Mouse (Mus musculus) hindbrain, embryonic 16.5 days (tissue): ENCODE measurements around the gene Masp2. TPM values are rescaled to one million over a fixed set of nuclear protein-coding genes. Genes with fewer than 3 reads are reported as not detected.
A peak's percentile ranks its signal among the peaks of the same experiment; 100 is the strongest.

ENCODE experiments used
- ATAC-seq: fragments of 200-750 bp; cut with Nextera tagmentation; 2 replicates; pipeline ENCODE4 v1.8.0; 2017; ENCODE audit warnings: moderate TSS enrichment, moderate library complexity
- H3K27ac ChIP-seq: fragments of 300-500 bp; sonication (generic); 2 replicates; pipeline ENCODE4 v1.5.1; 2014; ENCODE audit warnings: low read depth, mild to moderate bottlenecking, control low read depth, low read length, moderate library complexity
- H3K27me3 ChIP-seq: fragments of 300-500 bp; sonication (generic); replicated peaks from 2 replicates; pipeline ENCODE4 v1.6.1; 2014; ENCODE audit warnings: low read length; ENCODE audit not compliant: control insufficient read depth, insufficient read depth
- H3K36me3 ChIP-seq: fragments of 300-500 bp; sonication (generic); 2 replicates; pipeline ENCODE4 v1.6.1; 2014; ENCODE audit warnings: mild to moderate bottlenecking, low read length, moderate library complexity, mixed read lengths; ENCODE audit not compliant: control insufficient read depth, insufficient read depth
- H3K4me1 ChIP-seq: fragments of 300-500 bp; sonication (generic); 2 replicates; pipeline ENCODE4 v1.6.1; 2014; ENCODE audit warnings: low read depth, low read length; ENCODE audit not compliant: control insufficient read depth, insufficient read depth
- H3K4me2 ChIP-seq: fragments of 300-500 bp; sonication (generic); 2 replicates; pipeline ENCODE4 v1.6.1; 2014; ENCODE audit warnings: mild to moderate bottlenecking, low read length, control low read depth, moderate library complexity
- H3K4me3 ChIP-seq: fragments of 300-500 bp; sonication (generic); 2 replicates; pipeline ENCODE4 v1.5.1; 2014; ENCODE audit warnings: mild to moderate bottlenecking, low read length, control low read depth, moderate library complexity
- H3K9ac ChIP-seq: fragments of 300-500 bp; sonication (generic); 2 replicates; pipeline ENCODE4 v1.6.1; 2014; ENCODE audit warnings: low read depth, mild to moderate bottlenecking, control low read depth, low read length, moderate library complexity
- H3K9me3 ChIP-seq: fragments of 300-500 bp; sonication (generic); 2 replicates; pipeline ENCODE4 v1.6.1; 2014; ENCODE audit warnings: mild to moderate bottlenecking, low read length, moderate library complexity; ENCODE audit not compliant: control insufficient read depth
- WGBS: fragments of 180-500 bp; shearing (Covaris S2); extraction: QIAGEN DNeasy Blood & Tissue Kit; methylation state at CpG from one replicate; pipeline ENCODE4 v1.1.7; 2014; 5-methylcytosine and 5-hydroxymethylcytosine counted together
- polyA plus RNA-seq: library from polyadenylated mRNA; unstranded; fragments of >200 nt; fragmentation: Nextera tagmentation; extraction: Ambion mirVana; gene quantifications from 2 replicates; pipeline ENCODE4 v1.2.1, GENCODE M21; 2015

Masp2 gene
- polyA plus RNA-seq, 1 experiment from 2014 or later: 0.95 TPM

DNA sequence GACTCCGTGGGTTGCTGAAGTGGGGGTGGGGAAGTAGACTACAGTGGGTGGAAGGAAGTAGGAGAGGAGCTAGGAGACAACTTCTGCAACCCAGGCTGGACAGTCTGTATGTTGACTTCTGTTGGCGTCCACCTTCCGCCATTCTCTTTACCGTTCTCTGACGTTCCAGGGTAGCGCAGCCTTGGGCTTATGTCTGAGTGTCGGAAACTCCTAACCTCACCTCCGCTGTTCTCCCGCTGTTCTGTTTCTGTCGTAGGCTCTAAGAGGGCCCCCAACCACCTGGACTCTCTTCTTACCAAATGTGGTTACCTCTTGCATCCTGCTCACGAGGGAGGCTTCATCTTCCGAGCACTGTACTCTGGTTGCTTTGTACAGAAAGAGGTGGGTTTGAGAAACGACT lies 55.4 kb downstream of the Masp2 start:
- Histone ChIP-seq H3K4me3 (no peak overlapping the region), H3K9ac (no peak overlapping the region), H3K4me2 (no peak overlapping the region), H3K27me3 (no peaks in the 10 kb centered on the region), H3K9me3 (no peaks in the 10 kb centered on the region), H3K36me3 (no peaks in the 10 kb centered on the region), H3K27ac (no peak overlapping the region), H3K4me1 (peaks cover 4% of the 10 kb centered on the region; the same call in 1 of the 2 replicates)
- WGBS: 87% methylated on average over 13 of the region's 13 CpGs
- no peak for ATAC-seq

DNA sequence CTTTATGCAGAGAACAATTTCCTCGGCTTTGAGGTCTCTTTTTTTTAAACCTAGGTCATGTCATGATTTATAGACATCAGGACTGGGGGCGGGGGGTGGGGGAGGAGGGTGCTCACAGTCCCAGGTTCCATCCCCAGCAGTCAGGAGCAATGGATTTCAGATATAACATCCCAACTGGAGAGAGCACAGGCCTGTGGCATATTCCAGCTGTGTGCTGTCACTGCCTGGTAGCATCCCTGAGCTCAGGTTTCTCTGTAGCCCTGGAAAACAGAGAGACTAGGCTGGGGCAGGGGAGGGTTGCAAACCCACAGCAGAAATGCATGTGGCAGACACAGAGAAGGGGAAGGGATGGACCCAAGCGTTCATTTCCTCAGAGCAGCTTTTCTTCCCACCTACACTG lies 57.8 kb downstream of the Masp2 start:
- no peaks in the 10 kb centered on the region for H3K27me3 ChIP-seq
- ATAC-seq: no peak
- H3K9ac ChIP-seq: no peak overlapping the region
- H3K4me1 ChIP-seq: peaks cover 4% of the 10 kb centered on the region; the same call in 1 of the 2 replicates
- no peak overlapping the region for H3K4me3 ChIP-seq
- no peaks in the 10 kb centered on the region for H3K9me3 ChIP-seq
- no peak overlapping the region for H3K4me2 ChIP-seq
- no peak overlapping the region for H3K27ac ChIP-seq
- no peaks in the 10 kb centered on the region for H3K36me3 ChIP-seq
- WGBS: 50% methylated on average over 3 of the region's 3 CpGs

DNA sequence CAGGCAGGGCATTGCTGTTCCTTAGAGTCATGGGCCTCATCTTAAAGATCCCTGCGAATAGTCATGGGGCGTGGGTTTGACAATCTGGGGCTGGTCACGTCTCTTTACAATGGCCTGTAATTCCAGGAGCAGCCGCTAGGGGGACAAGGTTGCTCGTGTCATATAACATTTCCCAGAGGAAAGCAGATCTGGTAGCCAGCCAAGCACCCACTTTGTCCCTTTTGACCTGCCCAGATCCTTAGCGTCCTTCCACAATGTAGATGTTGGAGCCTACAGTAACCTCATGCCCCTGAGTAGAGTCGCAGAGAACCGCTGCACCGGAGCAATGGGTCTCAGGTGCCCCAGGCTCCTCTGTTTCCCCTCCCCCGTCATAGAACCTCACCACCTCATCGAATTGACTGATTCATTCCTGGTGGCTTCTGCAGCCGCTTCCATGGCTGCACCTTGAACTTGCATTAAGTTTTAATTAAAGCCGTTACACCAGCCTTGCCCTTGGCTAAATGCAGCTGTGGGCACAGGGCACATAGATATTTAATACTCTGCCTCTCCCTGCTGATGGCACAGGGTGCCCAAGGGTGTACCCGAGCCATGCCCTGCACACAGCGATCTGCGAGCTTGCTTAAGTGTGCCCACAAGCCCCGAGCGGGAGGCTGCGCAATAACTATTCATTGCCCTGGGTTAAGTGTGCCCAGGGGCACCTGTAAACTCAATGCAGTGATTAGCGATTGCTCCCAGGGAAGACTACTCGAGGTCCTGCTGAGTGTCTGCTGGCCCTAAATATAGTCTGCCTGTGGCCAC lies 60.0 kb downstream of the Masp2 start:
- Histone ChIP-seq H3K4me1 (peaks cover 4% of the 10 kb centered on the region; the same call in 1 of the 2 replicates), H3K27me3 (no peaks in the 10 kb centered on the region), H3K36me3 (no peaks in the 10 kb centered on the region), H3K27ac (no peak overlapping the region), H3K4me3 (no peak overlapping the region), H3K4me2 (peak overlapping the region; percentile 44), H3K9me3 (no peaks in the 10 kb centered on the region), H3K9ac (no peak overlapping the region)
- 26% methylated on average over 21 of the region's 21 CpGs for WGBS
- ATAC-seq: peak; percentile 41; the same call in 1 of the 2 replicates

DNA sequence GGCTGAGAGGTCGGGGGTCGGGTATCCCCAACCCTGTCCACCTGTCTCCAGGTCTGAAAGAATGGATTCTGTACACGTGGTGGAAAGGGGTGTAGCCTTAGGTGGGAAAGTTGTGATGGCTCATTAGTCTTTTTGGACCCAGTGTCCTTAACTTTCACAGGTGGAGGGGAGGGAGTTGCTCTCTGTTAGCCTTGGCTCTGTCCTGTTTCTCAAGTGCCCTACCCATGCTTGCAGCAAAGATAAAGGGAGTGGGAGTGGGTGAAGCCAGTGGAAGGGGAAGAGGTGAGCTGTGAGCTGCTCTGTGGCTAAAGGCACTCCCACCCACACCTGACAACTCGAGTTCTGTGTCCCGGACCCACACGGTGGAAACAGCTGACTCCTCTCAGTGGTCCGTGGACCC lies 61.0 kb downstream of the Masp2 start:
- Histone ChIP-seq H3K27me3 (no peaks in the 10 kb centered on the region), H3K9me3 (no peaks in the 10 kb centered on the region), H3K4me1 (peaks cover 4% of the 10 kb centered on the region; the same call in 1 of the 2 replicates), H3K4me2 (no peak overlapping the region), H3K36me3 (no peaks in the 10 kb centered on the region), H3K9ac (no peak overlapping the region), H3K27ac (no peak overlapping the region), H3K4me3 (no peak overlapping the region)
- no peak for ATAC-seq
- WGBS: 70% methylated on average over 7 of the region's 7 CpGs

DNA sequence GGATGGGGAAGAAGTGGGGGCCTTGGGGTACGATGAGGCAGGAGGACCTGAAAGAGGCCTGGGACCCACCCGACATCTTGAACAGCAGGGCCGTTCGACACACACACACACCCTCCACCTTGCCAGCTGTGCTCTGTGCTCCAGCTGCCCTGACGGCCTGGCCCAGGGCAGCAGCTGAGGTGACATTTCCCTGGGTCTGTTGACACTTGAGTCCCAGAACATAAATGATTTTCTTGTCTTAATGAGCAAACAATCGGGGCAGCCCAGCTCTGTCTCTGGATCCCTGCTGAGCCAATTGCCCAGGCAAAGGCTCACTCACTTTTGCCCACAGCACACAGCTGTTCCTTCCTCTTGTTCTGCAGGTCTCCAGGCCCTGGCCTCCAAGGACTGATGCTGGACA lies 61.7 kb downstream of the Masp2 start:
- Histone ChIP-seq H3K36me3 (no peaks in the 10 kb centered on the region), H3K4me1 (peaks cover 4% of the 10 kb centered on the region; the same call in 1 of the 2 replicates), H3K27ac (no peak overlapping the region), H3K4me2 (no peak overlapping the region), H3K9me3 (no peaks in the 10 kb centered on the region), H3K9ac (no peak overlapping the region), H3K27me3 (no peaks in the 10 kb centered on the region), H3K4me3 (no peak overlapping the region)
- WGBS: 29% methylated on average over 6 of the region's 6 CpGs
- no peak for ATAC-seq

Other genes starting within 250 kb of the Masp2 start
- 19.6 and 20.6 TPM in 2 replicates for gene Ubiad1, start 157.8 kb upstream of the Masp2 start, polyA plus RNA-seq
- 20.6 and 22.7 TPM in 2 replicates for gene Mtor, start 153.9 kb upstream of the Masp2 start, polyA plus RNA-seq
- gene Angptl7, start 102.1 kb upstream of the Masp2 start, polyA plus RNA-seq: 0.23 and 0.24 TPM in 2 replicates
- gene Exosc10, start 44.1 kb upstream of the Masp2 start, polyA plus RNA-seq: 84.8 and 92.4 TPM in 2 replicates
- gene Srm, start 11.1 kb upstream of the Masp2 start, polyA plus RNA-seq: 179 and 186 TPM in 2 replicates
- gene Tardbp, start 24.5 kb downstream of the Masp2 start, polyA plus RNA-seq: 157 and 162 TPM in 2 replicates
- not detected in 2 replicates for gene Gm572, start 40.8 kb downstream of the Masp2 start, polyA plus RNA-seq
- 4.4 and 5.6 TPM in 2 replicates for gene Casz1, start 201.9 kb downstream of the Masp2 start, polyA plus RNA-seq